Mouse (Mus musculus) kidney, adult 2 months (tissue): ENCODE results near the gene Poll.

Experiments used
- CTCF ChIP-seq: fragments of 200-500 bp; conservative IDR thresholded peaks from 2 replicates; pipeline ENCODE4 v1.5.1; 2011; ENCODE audit warnings: low read depth, mild to moderate bottlenecking, control low read depth, low read length, moderate library complexity, mixed read lengths; ENCODE audit not compliant: insufficient read depth, insufficient read length
- POLR2A ChIP-seq: fragments of 200-500 bp; IDR thresholded peaks from one replicate; pipeline ENCODE4 v1.6.1; 2011; ENCODE audit warnings: low read depth, low read length, control low read depth

- TF ChIP-seq CTCF = no peak
- TF ChIP-seq POLR2A = no peak
Observed at GRCm38 (mm10) chr19:45574339-45574898, 14.1 kb upstream of the Poll start.
